Mouse (Mus musculus): ENCODE measurements around the gene Spaar. TPM values are rescaled to one million over a fixed set of nuclear protein-coding genes. Genes with fewer than 3 reads are reported as not detected.
"Not testable (repeated sequence)": the region's sequence is repeated elsewhere in the genome, so short reads cannot be mapped to it uniquely, and the experiment has no call there.

Gene Spaar
- polyA plus RNA-seq, 1 experiment = 0.15 TPM

DNA sequence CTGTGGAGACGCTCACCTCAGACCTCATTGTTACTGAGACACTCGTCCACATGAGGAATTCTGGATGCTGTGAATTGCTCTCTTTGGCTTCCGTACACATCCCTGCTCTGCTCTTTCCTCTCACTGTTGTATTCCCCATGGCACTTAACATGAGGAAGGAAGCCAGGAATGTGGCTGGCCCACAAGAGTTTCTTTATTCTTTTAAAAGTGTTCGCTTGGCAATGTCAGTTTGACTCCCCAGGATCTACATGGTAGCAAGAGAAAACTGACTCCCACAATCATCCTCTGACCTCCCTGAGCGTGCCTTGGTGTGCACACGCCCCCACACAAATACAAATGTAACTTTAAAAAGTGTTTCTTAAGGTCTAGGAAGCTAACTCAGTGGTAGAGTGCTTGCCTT is 41.8 kb downstream of the Spaar start:
- Histone ChIP-seq H3K4me1 (ENCODE audit: control insufficient read depth, insufficient read depth, insufficient read length) (no peaks in the 10 kb centered on the region), H3K27ac (ENCODE audit: insufficient read depth, low read length) (no peak overlapping the region), H3K4me3 (ENCODE audit: extremely low read depth, insufficient read depth, insufficient read length) (no peak overlapping the region), H3K27me3 (ENCODE audit: control insufficient read depth, insufficient read depth, low read length) (peaks cover 2% of the 10 kb centered on the region; the same call in 1 of the 2 replicates), H3K36me3 (ENCODE audit: control insufficient read depth, insufficient read depth, low read length) (no peaks in the 10 kb centered on the region)
- no peak for DNase-seq (ENCODE audit: low read depth in 1 of 2, low spot score in 2 of 2)
- 54% methylated on average over 6 of the region's 6 CpGs for WGBS
- no peak for TF ChIP-seq POLR2A (IDR thresholded peaks at IDR 0.05; ENCODE audit: low read depth, low read length)
- TF ChIP-seq CTCF (IDR thresholded peaks at IDR 0.05; ENCODE audit: extremely low read depth, insufficient read depth, insufficient read length, insufficient replicate concordance) = no peak

DNA sequence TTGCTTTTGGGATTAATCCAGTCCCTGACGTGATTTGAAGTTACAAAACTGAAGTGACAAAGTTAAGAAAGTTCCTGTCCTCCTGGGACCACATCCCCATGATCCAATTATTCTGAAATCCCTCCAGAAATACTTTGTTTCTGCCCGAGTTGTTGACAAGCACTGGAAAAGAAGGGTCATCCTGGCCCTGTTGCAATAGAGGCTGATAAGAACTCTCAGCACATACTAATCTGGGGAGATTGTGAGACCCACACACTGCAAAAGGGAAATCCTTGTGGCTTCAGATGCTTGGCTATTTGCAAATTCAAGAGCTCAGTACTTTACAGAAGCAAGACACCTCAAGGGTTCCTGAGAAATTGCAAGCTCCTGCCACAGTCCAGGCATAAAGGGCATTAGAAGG is 42.5 kb downstream of the Spaar start:
- no peaks in the 10 kb centered on the region for H3K4me1 ChIP-seq (ENCODE audit: control insufficient read depth, insufficient read depth, insufficient read length)
- DNase-seq (ENCODE audit: low read depth in 1 of 2, low spot score in 2 of 2) = no peak
- no peaks in the 10 kb centered on the region for H3K36me3 ChIP-seq (ENCODE audit: control insufficient read depth, insufficient read depth, low read length)
- no peak overlapping the region for H3K4me3 ChIP-seq (ENCODE audit: extremely low read depth, insufficient read depth, insufficient read length)
- peaks cover 2% of the 10 kb centered on the region; the same call in 1 of the 2 replicates for H3K27me3 ChIP-seq (ENCODE audit: control insufficient read depth, insufficient read depth, low read length)
- TF ChIP-seq CTCF (IDR thresholded peaks at IDR 0.05; ENCODE audit: extremely low read depth, insufficient read depth, insufficient read length, insufficient replicate concordance) = no peak
- TF ChIP-seq POLR2A (IDR thresholded peaks at IDR 0.05; ENCODE audit: low read depth, low read length) = no peak
- 50% methylated on average over 2 of the region's 2 CpGs for WGBS
- no peak overlapping the region for H3K27ac ChIP-seq (ENCODE audit: insufficient read depth, low read length)

DNA sequence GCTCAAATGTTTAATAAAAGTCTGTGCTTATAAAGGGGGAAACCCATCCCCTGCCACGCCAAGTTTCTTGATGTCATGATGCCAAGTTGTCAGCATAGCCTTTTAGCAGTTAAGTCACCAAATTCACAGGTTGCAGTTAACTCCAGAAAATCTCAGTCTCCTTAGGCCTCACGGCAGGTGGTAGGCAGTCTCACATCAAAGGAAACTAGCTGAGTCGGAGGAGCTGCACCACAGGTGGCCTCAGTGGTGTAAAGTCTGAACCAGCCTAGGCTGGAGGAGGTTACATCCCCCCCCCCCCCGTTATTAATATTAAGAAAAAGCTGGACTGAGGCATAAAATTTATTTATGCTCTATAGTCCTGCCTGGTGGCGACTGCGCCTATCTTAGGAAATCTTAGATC is 65.5 kb downstream of the Spaar start:
- WGBS = 73% methylated on average over 6 of the region's 6 CpGs
- Histone ChIP-seq H3K4me3 (ENCODE audit: extremely low read depth, insufficient read depth, insufficient read length) (no peak overlapping the region), H3K27ac (ENCODE audit: insufficient read depth, low read length) (no peak overlapping the region), H3K36me3 (ENCODE audit: control insufficient read depth, insufficient read depth, low read length) (no peaks in the 10 kb centered on the region), H3K4me1 (ENCODE audit: control insufficient read depth, insufficient read depth, insufficient read length) (no peaks in the 10 kb centered on the region), H3K27me3 (ENCODE audit: control insufficient read depth, insufficient read depth, low read length) (no peaks in the 10 kb centered on the region)
- DNase-seq (ENCODE audit: low read depth in 1 of 2, low spot score in 2 of 2) = no peak
- TF ChIP-seq POLR2A (IDR thresholded peaks at IDR 0.05; ENCODE audit: low read depth, low read length) (no peak), CTCF (IDR thresholded peaks at IDR 0.05; ENCODE audit: extremely low read depth, insufficient read depth, insufficient read length, insufficient replicate concordance) (no peak)

DNA sequence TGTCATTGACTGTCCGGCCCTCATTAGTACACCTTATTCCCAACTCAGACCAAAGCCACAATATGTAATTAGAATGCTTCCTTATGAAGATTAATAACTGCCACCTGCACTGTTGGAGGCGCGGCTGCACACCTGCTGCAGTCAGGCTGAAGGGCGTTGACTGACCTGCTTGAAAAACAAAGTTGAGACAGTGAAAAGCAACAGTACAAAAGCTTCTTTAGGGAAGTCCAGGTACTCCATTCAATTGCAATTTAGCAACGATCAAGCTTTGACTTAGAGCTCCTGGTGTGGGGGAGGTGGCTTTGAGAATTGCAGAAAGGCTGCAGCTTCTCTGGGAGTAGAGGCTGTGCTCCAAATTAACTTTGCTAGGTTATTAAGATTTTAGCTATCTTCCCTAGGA is 66.0 kb downstream of the Spaar start:
- not testable (repeated sequence) for H3K36me3 ChIP-seq (ENCODE audit: control insufficient read depth, insufficient read depth, low read length); DNase-seq (ENCODE audit: low read depth in 1 of 2, low spot score in 2 of 2); H3K27me3 ChIP-seq (ENCODE audit: control insufficient read depth, insufficient read depth, low read length); H3K27ac ChIP-seq (ENCODE audit: insufficient read depth, low read length); H3K4me3 ChIP-seq (ENCODE audit: extremely low read depth, insufficient read depth, insufficient read length); H3K4me1 ChIP-seq (ENCODE audit: control insufficient read depth, insufficient read depth, insufficient read length)
- WGBS = 89% methylated on average over 5 of the region's 5 CpGs

DNA sequence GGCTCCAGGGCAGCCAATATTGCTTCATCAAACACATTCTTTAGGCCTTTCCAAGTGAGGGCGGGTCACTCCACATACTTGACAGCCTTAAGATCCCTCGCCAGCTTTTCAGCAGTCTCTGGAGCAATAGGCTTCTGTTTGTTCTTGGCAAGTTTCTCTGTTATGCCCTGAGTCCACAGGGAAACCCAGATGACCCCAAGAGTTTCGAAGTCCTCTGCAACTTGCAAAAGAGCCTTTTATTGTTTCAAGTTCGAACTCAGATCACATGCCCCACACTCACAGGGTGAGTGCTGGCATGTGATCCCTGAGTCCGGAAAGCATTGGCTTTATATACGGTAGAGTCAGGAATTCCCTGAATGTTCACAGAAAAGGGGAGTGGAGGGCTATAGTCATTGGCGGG is 69.1 kb downstream of the Spaar start:
- no peak overlapping the region for H3K4me3 ChIP-seq (ENCODE audit: extremely low read depth, insufficient read depth, insufficient read length)
- H3K27ac ChIP-seq (ENCODE audit: insufficient read depth, low read length) = no peak overlapping the region
- no peaks in the 10 kb centered on the region for H3K4me1 ChIP-seq (ENCODE audit: control insufficient read depth, insufficient read depth, insufficient read length)
- no peak for DNase-seq (ENCODE audit: low read depth in 1 of 2, low spot score in 2 of 2)
- H3K27me3 ChIP-seq (ENCODE audit: control insufficient read depth, insufficient read depth, low read length) = no peaks in the 10 kb centered on the region
- H3K36me3 ChIP-seq (ENCODE audit: control insufficient read depth, insufficient read depth, low read length) = no peaks in the 10 kb centered on the region
- WGBS = 79% methylated on average over 7 of the region's 7 CpGs
- no peak for TF ChIP-seq CTCF (IDR thresholded peaks at IDR 0.05; ENCODE audit: extremely low read depth, insufficient read depth, insufficient read length, insufficient replicate concordance)
- TF ChIP-seq POLR2A (IDR thresholded peaks at IDR 0.05; ENCODE audit: low read depth, low read length) = no peak

Other genes with a start within 250 kb of the Spaar start
- gene Sit1, start 246.3 kb upstream of the Spaar start, polyA plus RNA-seq (2012; rRNA removed) = 15.3 and 17.1 TPM in 2 replicates
- gene Ccdc107, start 237.1 kb upstream of the Spaar start, polyA plus RNA-seq (2012; rRNA removed) = 85.4 and 191 TPM in 2 replicates
- 12.7 and 16.8 TPM in 2 replicates for gene Arhgef39, start 230.3 kb upstream of the Spaar start, polyA plus RNA-seq (2012; rRNA removed)
- gene Car9, start 223.1 kb upstream of the Spaar start, polyA plus RNA-seq (2012; rRNA removed) = 2.0 TPM in 2 replicates
- 11.8 and 13.8 TPM in 2 replicates for gene Tpm2, start 206.3 kb upstream of the Spaar start, polyA plus RNA-seq (2012; rRNA removed)
- 48.8 and 54.0 TPM in 2 replicates for gene Creb3, start 167.7 kb upstream of the Spaar start, polyA plus RNA-seq (2012; rRNA removed)
- 163 and 208 TPM in 2 replicates for gene Tln1, start 167.3 kb upstream of the Spaar start, polyA plus RNA-seq (2012; rRNA removed)
- gene Rgp1, start 151.3 kb upstream of the Spaar start, polyA plus RNA-seq (2012; rRNA removed) = 42.4 and 44.3 TPM in 2 replicates
- 28.8 and 34.2 TPM in 2 replicates for gene Gba2, start 151.2 kb upstream of the Spaar start, polyA plus RNA-seq (2012; rRNA removed)
- gene Msmp, start 145.5 kb upstream of the Spaar start, polyA plus RNA-seq (2012; rRNA removed) = 0.23 and 0.26 TPM in 2 replicates
- gene Npr2, start 98.1 kb upstream of the Spaar start, polyA plus RNA-seq (2012; rRNA removed) = 10.2 and 13.6 TPM in 2 replicates
- 0.55 and 0.57 TPM in 2 replicates for gene Spag8, start 76.4 kb upstream of the Spaar start, polyA plus RNA-seq (2012; rRNA removed)
- 23.2 and 26.6 TPM in 2 replicates for gene Hint2, start 73.6 kb upstream of the Spaar start, polyA plus RNA-seq (2012; rRNA removed)
- 3.8 and 4.5 TPM in 2 replicates for gene Tmem8b, start 61.1 kb upstream of the Spaar start, polyA plus RNA-seq (2012; rRNA removed)
- not detected in 2 replicates for gene Fam221b, start 60.9 kb upstream of the Spaar start, polyA plus RNA-seq (2012; rRNA removed)
- gene Olfr70, start 29.2 kb upstream of the Spaar start, polyA plus RNA-seq (2012; rRNA removed) = not detected in 2 replicates
- not detected in 2 replicates for gene Olfr71, start 19.8 kb upstream of the Spaar start, polyA plus RNA-seq (2012; rRNA removed)
- 0.69 and 0.79 TPM in 2 replicates for gene Hrct1, start 2.8 kb upstream of the Spaar start, polyA plus RNA-seq (2012; rRNA removed)
- not detected in 2 replicates for gene Olfr159, start 41.0 kb downstream of the Spaar start, polyA plus RNA-seq (2012; rRNA removed)
- not detected in 2 replicates for gene Olfr156, start 93.9 kb downstream of the Spaar start, polyA plus RNA-seq (2012; rRNA removed)
- gene Olfr157, start 110.2 kb downstream of the Spaar start, polyA plus RNA-seq (2012; rRNA removed) = not detected in 2 replicates
- gene Olfr155, start 121.5 kb downstream of the Spaar start, polyA plus RNA-seq (2012; rRNA removed) = not detected in 2 replicates
- 5.2 and 7.2 TPM in 2 replicates for gene Reck, start 145.5 kb downstream of the Spaar start, polyA plus RNA-seq (2012; rRNA removed)
- gene Glipr2, start 227.4 kb downstream of the Spaar start, polyA plus RNA-seq (2012; rRNA removed) = 13.7 and 19.8 TPM in 2 replicates